Mouse (Mus musculus) cerebellum, adult 2 months (tissue): ENCODE data around the gene Dennd1a.

Experiments
- CTCF ChIP-seq: fragments of 200-500 bp; IDR thresholded peaks from 2 replicates; pipeline ENCODE4 v1.5.1; 2011; ENCODE audit warnings: low read depth, mild to moderate bottlenecking, control low read depth, low read length, moderate library complexity, borderline replicate concordance; ENCODE audit not compliant: insufficient read depth
- POLR2A ChIP-seq: fragments of 200-500 bp; IDR thresholded peaks from 2 replicates; pipeline ENCODE4 v1.6.1; 2011; ENCODE audit warnings: low read length, control low read depth, borderline replicate concordance; ENCODE audit not compliant: insufficient read depth

DNA sequence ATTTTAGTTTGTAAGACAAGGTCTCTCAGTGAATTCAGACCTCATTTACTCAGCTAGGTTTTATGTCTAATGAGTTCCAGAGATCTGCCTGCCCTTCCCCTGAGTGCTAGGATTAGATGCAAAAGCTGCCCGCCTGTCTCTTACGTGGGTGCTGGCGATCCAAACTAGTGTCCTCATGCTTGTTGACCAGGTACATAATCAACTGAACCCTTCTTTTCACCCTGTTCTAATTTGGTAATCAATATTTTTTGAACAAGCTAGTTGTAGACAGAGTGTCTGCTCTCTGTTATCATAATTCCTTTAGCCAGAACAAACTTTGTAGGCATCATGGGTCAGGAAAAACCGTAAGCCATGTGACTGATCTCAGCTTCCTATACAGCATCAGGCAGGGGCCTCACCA, 241.9 kb downstream of the Dennd1a start:
- no peak for TF ChIP-seq CTCF
- TF ChIP-seq POLR2A = no peak
